Mouse (Mus musculus): ENCODE measurements around the gene Rflna.

DNA sequence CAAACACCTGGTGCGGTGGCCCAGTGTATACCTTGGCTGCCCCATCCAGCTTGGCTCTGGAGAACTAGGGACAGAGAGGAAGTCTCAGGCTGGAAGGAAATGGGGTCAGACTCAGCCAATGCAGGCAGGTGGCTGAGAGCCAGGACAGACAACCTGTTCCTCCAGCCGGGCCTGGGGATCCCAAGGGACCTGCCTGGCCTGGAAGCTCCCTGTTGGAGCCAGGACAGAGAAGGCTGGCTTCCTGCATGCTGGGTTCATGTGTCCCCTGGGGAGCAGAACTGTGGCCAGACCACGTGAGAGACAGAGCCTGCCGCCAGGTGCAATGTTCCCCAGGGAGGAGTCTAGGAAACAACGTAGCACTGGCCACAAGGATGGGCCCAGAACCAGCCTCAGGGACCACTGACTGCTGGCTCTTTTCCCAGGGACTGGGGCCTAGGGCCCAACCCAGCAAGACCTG lies 37.1 kb downstream of the Rflna start:
- TF ChIP-seq GATA1 (IDR thresholded peaks at IDR 0.05; ENCODE audit: low read length) (no peak), TAL1 (IDR thresholded peaks at IDR 0.05; ENCODE audit: low read length) (no peak)
